Mouse (Mus musculus) kidney, embryonic 14.5 days (tissue): Measurements from ENCODE around the gene Kif2c. TPM values are rescaled to one million over a fixed set of nuclear protein-coding genes. Genes with fewer than 3 reads are reported as not detected.

Source experiments
- ATAC-seq: fragments of 200-750 bp; cut with Nextera tagmentation; 2 replicates; pipeline ENCODE4 v1.8.0; 2017; ENCODE audit warnings: moderate number of reproducible peaks, mild to moderate bottlenecking, moderate TSS enrichment, moderate library complexity; ENCODE audit not compliant: low FRiP score, low TSS enrichment
- H3K27ac ChIP-seq: fragments of 300-500 bp; sonication (generic); 2 replicates; pipeline ENCODE4 v1.5.1; 2014; ENCODE audit warnings: low read depth, mild to moderate bottlenecking, low read length, moderate library complexity, mixed read lengths
- H3K27me3 ChIP-seq: fragments of 300-500 bp; sonication (generic); 2 replicates; pipeline ENCODE4 v1.6.1; 2014; ENCODE audit warnings: mild to moderate bottlenecking, low read length; ENCODE audit not compliant: control insufficient read depth, insufficient read depth
- H3K36me3 ChIP-seq: fragments of 300-500 bp; sonication (generic); 2 replicates; pipeline ENCODE4 v1.6.1; 2014; ENCODE audit warnings: low read length, mixed read lengths; ENCODE audit not compliant: control insufficient read depth, insufficient read depth
- H3K4me1 ChIP-seq: fragments of 300-500 bp; sonication (generic); 2 replicates; pipeline ENCODE4 v1.6.1; 2014; ENCODE audit warnings: low read length, mixed read lengths; ENCODE audit not compliant: control insufficient read depth, insufficient read depth
- H3K4me2 ChIP-seq: fragments of 300-500 bp; sonication (generic); replicated peaks from 2 replicates; pipeline ENCODE4 v1.6.1; 2014; ENCODE audit warnings: low read depth, mild to moderate bottlenecking, low read length
- H3K4me3 ChIP-seq: fragments of 300-500 bp; sonication (generic); 2 replicates; pipeline ENCODE4 v1.5.1; 2014; ENCODE audit warnings: mild to moderate bottlenecking, low read length
- H3K9ac ChIP-seq: fragments of 300-500 bp; sonication (generic); 2 replicates; pipeline ENCODE4 v1.6.1; 2014; ENCODE audit warnings: low read depth, mild to moderate bottlenecking, low read length, moderate library complexity
- H3K9me3 ChIP-seq: fragments of 300-500 bp; sonication (generic); 2 replicates; pipeline ENCODE4 v1.6.1; 2016; ENCODE audit warnings: low read length; ENCODE audit not compliant: control insufficient read depth
- WGBS: fragments of 180-500 bp; shearing (Covaris S2); extraction: QIAGEN DNeasy Blood & Tissue Kit; methylation state at CpG from one replicate; pipeline ENCODE4 v1.1.7; 2014; 5-methylcytosine and 5-hydroxymethylcytosine counted together
- polyA plus RNA-seq: library from polyadenylated mRNA; unstranded; fragments of >200 nt; fragmentation: Nextera tagmentation; extraction: Ambion mirVana; gene quantifications from 2 replicates; pipeline ENCODE4 v1.2.1, GENCODE M21; 2014

The Kif2c gene
- polyA plus RNA-seq, 1 experiment from 2014 or later: 74.6 TPM

GRCm38 (mm10) chr4:117133817-117134600, 48.4 kb downstream of the Kif2c start, which contains the start of gene Plk3:
Plk3 (minus strand) TSS chr4:117133963.
- H3K27ac ChIP-seq: no peak within 1 kb of the TSS
- peak within 1 kb of the TSS; percentile 92 for H3K4me2 ChIP-seq
- 2% methylated on average over 46 of the region's 48 CpGs for WGBS
- peaks cover 14% of the 10 kb centered on the region for H3K27me3 ChIP-seq
- H3K36me3 ChIP-seq: peaks cover 3% of the 10 kb centered on the region; the same call in 1 of the 2 replicates
- H3K4me1 ChIP-seq: peaks cover 9% of the 10 kb centered on the region; the same call in 1 of the 2 replicates
- peak within 1 kb of the TSS; percentile 74 for H3K9ac ChIP-seq
- peak; percentile 90 for ATAC-seq
- peak within 1 kb of the TSS; percentile 71 for H3K4me3 ChIP-seq
- no peaks in the 10 kb centered on the region for H3K9me3 ChIP-seq

- no peak overlapping the region for H3K27ac ChIP-seq
- H3K36me3 ChIP-seq: peaks cover 3% of the 10 kb centered on the region; the same call in 1 of the 2 replicates
- ATAC-seq: peak; percentile 56
- H3K4me1 ChIP-seq: peaks cover 9% of the 10 kb centered on the region; the same call in 1 of the 2 replicates
- peak overlapping the region; percentile 74 for H3K9ac ChIP-seq
- peak overlapping the region; percentile 71 for H3K4me3 ChIP-seq
- H3K27me3 ChIP-seq: peaks cover 14% of the 10 kb centered on the region
- peak overlapping the region; percentile 92 for H3K4me2 ChIP-seq
- no peaks in the 10 kb centered on the region for H3K9me3 ChIP-seq
- under 1% methylated on average over 42 of the region's 42 CpGs for WGBS
Observed at GRCm38 (mm10) chr4:117133366-117133796, 49.1 kb downstream of the Kif2c start.

GRCm38 (mm10) chr4:117132794-117133143, 49.7 kb downstream of the Kif2c start:
- Histone ChIP-seq H3K27me3 (peaks cover 14% of the 10 kb centered on the region), H3K4me1 (peaks cover 9% of the 10 kb centered on the region; the same call in 1 of the 2 replicates), H3K9me3 (no peaks in the 10 kb centered on the region), H3K4me2 (peak overlapping the region; percentile 92), H3K36me3 (peaks cover 3% of the 10 kb centered on the region; the same call in 1 of the 2 replicates), H3K4me3 (peak overlapping the region; percentile 71), H3K27ac (no peak overlapping the region), H3K9ac (peak overlapping the region; percentile 74; the same call in 1 of the 2 replicates)
- 20% methylated on average over 11 of the region's 11 CpGs for WGBS
- no peak for ATAC-seq

GRCm38 (mm10) chr4:117131890-117132793, 50.3 kb downstream of the Kif2c start:
- Histone ChIP-seq H3K4me2 (peak overlapping the region; percentile 92), H3K9ac (peak overlapping the region; percentile 74; the same call in 1 of the 2 replicates), H3K27ac (no peak overlapping the region), H3K36me3 (peaks cover 3% of the 10 kb centered on the region; the same call in 1 of the 2 replicates), H3K4me1 (peaks cover 9% of the 10 kb centered on the region; the same call in 1 of the 2 replicates), H3K9me3 (no peaks in the 10 kb centered on the region), H3K4me3 (peak overlapping the region; percentile 71; the same call in 1 of the 2 replicates), H3K27me3 (peaks cover 14% of the 10 kb centered on the region)
- WGBS: 32% methylated on average over 7 of the region's 7 CpGs
- ATAC-seq: no peak

- H3K4me3 ChIP-seq: no peak overlapping the region
- H3K27me3 ChIP-seq: peaks cover 14% of the 10 kb centered on the region
- H3K4me2 ChIP-seq: no peak overlapping the region
- peaks cover 3% of the 10 kb centered on the region; the same call in 1 of the 2 replicates for H3K36me3 ChIP-seq
- no peak for ATAC-seq
- 80% methylated on average over 6 of the region's 6 CpGs for whole genome bisulfite sequencing
- no peak overlapping the region for H3K9ac ChIP-seq
- no peak overlapping the region for H3K27ac ChIP-seq
- H3K9me3 ChIP-seq: no peaks in the 10 kb centered on the region
- peaks cover 8% of the 10 kb centered on the region; the same call in 1 of the 2 replicates for H3K4me1 ChIP-seq
Observed at GRCm38 (mm10) chr4:117131198-117131597, 51.2 kb downstream of the Kif2c start.

DNA sequence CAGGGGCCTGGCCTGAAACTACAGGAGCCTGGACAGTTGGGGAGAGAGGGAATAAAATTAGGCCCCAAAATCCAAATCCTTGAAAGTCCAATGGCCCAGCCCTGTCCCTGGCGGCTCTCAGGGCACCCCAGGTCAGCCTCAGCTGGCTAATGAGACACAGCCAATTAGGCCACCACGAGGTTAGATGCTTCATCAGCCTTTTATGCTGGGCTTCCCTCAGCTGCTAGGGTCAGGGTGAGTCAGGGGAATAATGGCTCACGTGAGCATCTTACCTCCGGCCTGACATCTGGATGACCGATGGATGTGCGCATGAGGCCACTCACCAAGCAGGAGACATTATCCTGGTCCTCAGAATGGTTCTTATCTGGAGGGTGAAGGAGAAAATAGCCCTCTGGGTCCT, 51.6 kb downstream of the Kif2c start:
- H3K27me3 ChIP-seq: peaks cover 14% of the 10 kb centered on the region
- no peaks in the 10 kb centered on the region for H3K9me3 ChIP-seq
- no peak for ATAC-seq
- no peak overlapping the region for H3K4me3 ChIP-seq
- H3K4me1 ChIP-seq: peaks cover 12% of the 10 kb centered on the region
- 78% methylated on average over 6 of the region's 6 CpGs for WGBS
- H3K9ac ChIP-seq: no peak overlapping the region
- no peak overlapping the region for H3K4me2 ChIP-seq
- peaks cover 3% of the 10 kb centered on the region; the same call in 1 of the 2 replicates for H3K36me3 ChIP-seq
- H3K27ac ChIP-seq: no peak overlapping the region

DNA sequence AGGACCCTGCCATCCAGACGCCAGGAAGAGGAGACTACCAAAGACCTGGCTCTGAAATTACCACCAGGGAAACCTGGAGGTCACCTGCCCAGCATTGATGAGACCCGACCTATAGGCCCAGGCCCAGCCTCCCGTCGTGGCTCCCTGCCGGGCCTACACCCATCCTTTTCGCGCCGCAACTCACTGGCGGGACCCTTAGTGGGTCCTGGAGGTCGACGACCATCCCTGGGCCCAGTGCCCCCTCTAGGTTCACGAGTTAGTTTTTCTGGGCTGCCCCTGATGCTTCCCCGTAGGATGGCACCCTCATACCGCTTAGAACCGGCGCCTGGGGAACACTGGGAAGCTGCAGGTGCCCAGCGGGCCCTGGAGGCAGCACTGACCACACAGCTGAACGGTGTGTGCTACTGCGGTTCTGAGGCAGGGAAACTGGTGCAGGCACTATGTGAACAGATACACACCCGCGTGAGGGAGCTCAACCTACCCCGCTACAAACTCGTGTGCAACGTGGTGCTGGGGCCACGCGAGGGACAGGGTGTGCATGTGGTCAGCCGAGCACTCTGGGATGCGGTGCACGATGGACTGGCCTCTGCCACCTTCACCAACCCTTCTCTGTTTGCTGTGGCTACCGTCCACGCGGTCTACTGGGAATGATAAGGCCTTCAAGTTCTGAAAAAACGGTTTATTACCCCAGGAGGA, 54.3 kb downstream of the Kif2c start:
- Histone ChIP-seq H3K4me1 (peaks cover 24% of the 10 kb centered on the region), H3K27me3 (peaks cover 14% of the 10 kb centered on the region), H3K9me3 (no peaks in the 10 kb centered on the region), H3K4me2 (no peak overlapping the region), H3K9ac (no peak overlapping the region), H3K36me3 (peaks cover 3% of the 10 kb centered on the region; the same call in 1 of the 2 replicates), H3K4me3 (no peak overlapping the region), H3K27ac (no peak overlapping the region)
- ATAC-seq: no peak
- WGBS: 89% methylated on average over 33 of the region's 33 CpGs

- WGBS: 82% methylated on average over 9 of the region's 9 CpGs
- H3K27ac ChIP-seq: peak within 1 kb of the TSS; percentile 87
- no peak within 1 kb of the TSS for H3K4me3 ChIP-seq
- no peak for ATAC-seq
- peak within 1 kb of the TSS; percentile 15; the same call in 1 of the 2 replicates for H3K4me2 ChIP-seq
- peaks cover 3% of the 10 kb centered on the region; the same call in 1 of the 2 replicates for H3K27me3 ChIP-seq
- peaks cover 22% of the 10 kb centered on the region for H3K4me1 ChIP-seq
- H3K9me3 ChIP-seq: no peaks in the 10 kb centered on the region
- peak within 1 kb of the TSS; percentile 25 for H3K9ac ChIP-seq
- peaks cover 3% of the 10 kb centered on the region; the same call in 1 of the 2 replicates for H3K36me3 ChIP-seq
Observed at GRCm38 (mm10) chr4:117126675-117127290, 55.7 kb downstream of the Kif2c start, which contains the start of gene Tctex1d4. Tctex1d4 (plus strand) TSS chr4:117126794.
